Mouse (Mus musculus): Measurements from ENCODE around the gene Hoxd4.

- TF ChIP-seq MAFK (IDR thresholded peaks at IDR 0.05; ENCODE audit: insufficient read depth, low read depth, low read length) (no peak), HCFC1 (IDR thresholded peaks at IDR 0.05; ENCODE audit: borderline replicate concordance, insufficient read depth, low read length) (no peak), CHD2 (IDR thresholded peaks at IDR 0.05; ENCODE audit: low read depth, low read length) (no peak)
These were observed 28.8 kb downstream of the Hoxd4 start for GRCm38 (mm10) chr2:74740311-74741091.
